In genomic region chr1:134938233-134938632, GRCm38 (mm10) we compare ENCODE assay signal across 18 mouse cellular contexts. TPM values are rescaled to one million over a fixed set of nuclear protein-coding genes. Genes with fewer than 3 reads are reported as not detected.
DNase-seq lines count a peak whose midpoint lies in the region; ATAC-seq and TF ChIP-seq lines count a peak whose summit lies in the region.
"Had no signal": no experiment of that assay in that cellular context is flagged by ENCODE, and none has a peak within 500 bp of the region (broad histone marks: within the 10 kb centered on the region; RNA-seq: fewer than 3 reads in every experiment).

No protein-coding gene starts in this region.

- no peak overlapping the region for H3K9ac ChIP-seq in heart, embryonic 11.5 days (ENCODE audit: low read depth, low read length)
- H3K9ac ChIP-seq in heart, postnatal 0 days (replicated peaks; ENCODE audit: low read depth, low read length), result no peak overlapping the region
- H3K9ac ChIP-seq: embryonic facial prominence, embryonic 12.5 days; forebrain, embryonic 13.5 days; forebrain, embryonic 15.5 days; forebrain, postnatal 0 days had no signal

- TF ChIP-seq CTCF in heart, postnatal 0 days (IDR thresholded peaks at IDR 0.05; ENCODE audit: low read depth), result no peak

- H3K36me3 ChIP-seq in heart, embryonic 11.5 days (ENCODE audit: control insufficient read depth, insufficient read depth, low read length), result no peaks in the 10 kb centered on the region
- H3K36me3 ChIP-seq in heart, postnatal 0 days (replicated peaks; ENCODE audit: control insufficient read depth, insufficient read depth, low read length), result no peaks in the 10 kb centered on the region
- H3K36me3 ChIP-seq: embryonic facial prominence, embryonic 10.5 days; embryonic facial prominence, embryonic 12.5 days; forebrain, embryonic 15.5 days had no signal

- ATAC-seq in heart, embryonic 11.5 days (replicated peaks; ENCODE audit: insufficient number of reproducible peaks, low FRiP score, low TSS enrichment), result no peak
- ATAC-seq in heart, postnatal 0 days (ENCODE audit: insufficient read depth, low read depth), result no peak
- ATAC-seq: forebrain, embryonic 13.5 days; forebrain, embryonic 15.5 days; forebrain, postnatal 0 days had no signal

- H3K9me3 ChIP-seq in heart, embryonic 11.5 days (replicated peaks; ENCODE audit: control insufficient read depth, low read length), result no peaks in the 10 kb centered on the region
- H3K9me3 ChIP-seq in heart, postnatal 0 days (replicated peaks; ENCODE audit: control insufficient read depth, low read length), result no peaks in the 10 kb centered on the region
- H3K9me3 ChIP-seq: embryonic facial prominence, embryonic 10.5 days; embryonic facial prominence, embryonic 12.5 days; forebrain, embryonic 13.5 days; forebrain, embryonic 15.5 days had no signal

- TF ChIP-seq EP300 in heart, postnatal 0 days (IDR thresholded peaks at IDR 0.05; ENCODE audit: low read depth), result no peak

- peaks cover 32% of the 10 kb centered on the region for H3K4me1 ChIP-seq in heart, embryonic 11.5 days (ENCODE audit: control insufficient read depth, insufficient read depth, low read length)
- H3K4me1 ChIP-seq in heart, postnatal 0 days (ENCODE audit: control insufficient read depth, insufficient read depth), result peaks cover 44% of the 10 kb centered on the region
- H3K4me1 ChIP-seq: forebrain, embryonic 13.5 days; forebrain, embryonic 15.5 days had no signal

- 84% methylated on average over 1 of the region's 1 CpGs for WGBS in heart, embryonic 11.5 days (ENCODE audit: insufficient replicate concordance)
- 85% methylated on average over 1 of the region's 1 CpGs for WGBS in heart, postnatal 0 days

- H3K27me3 ChIP-seq in heart, embryonic 11.5 days (ENCODE audit: control insufficient read depth, insufficient read depth, low read length), result no peaks in the 10 kb centered on the region
- no peaks in the 10 kb centered on the region for H3K27me3 ChIP-seq in heart, postnatal 0 days (ENCODE audit: control insufficient read depth, insufficient read depth, low read length)
- H3K27me3 ChIP-seq: embryonic facial prominence, embryonic 12.5 days; forebrain, embryonic 13.5 days; forebrain, embryonic 15.5 days had no signal

- DNase-seq in heart, adult 11 months, result peak; percentile 41
- no peak for DNase-seq in heart, postnatal 0 days (ENCODE audit: low spot score)
- no peak for DNase-seq in heart, postnatal 4 days
- DNase-seq in adrenal gland, adult 8-10 months, result no peak
- DNase-seq: adrenal gland, adult 2 months; adrenal gland, postnatal 14 days; adrenal gland, postnatal 36 days; cerebellum, adult 11-12 months; cerebellum, adult 2 months; cerebellum, adult 9-10 months; cerebellum, postnatal 10 days; cerebellum, postnatal 25 days; forebrain, postnatal 0 days had no signal

- no peak overlapping the region for H3K27ac ChIP-seq in heart, embryonic 11.5 days (ENCODE audit: low read depth, low read length)
- peak overlapping the region; percentile 12; the same call in 1 of the 2 replicates for H3K27ac ChIP-seq in heart, postnatal 0 days (ENCODE audit: low read depth)
- H3K27ac ChIP-seq: embryonic facial prominence, embryonic 10.5 days; embryonic facial prominence, embryonic 12.5 days; forebrain, embryonic 13.5 days; forebrain, embryonic 15.5 days had no signal

- H3K4me2 ChIP-seq in heart, embryonic 11.5 days, result no peak overlapping the region
- no peak overlapping the region for H3K4me2 ChIP-seq in heart, postnatal 0 days (ENCODE audit: low read depth, low read length)
- H3K4me2 ChIP-seq: embryonic facial prominence, embryonic 12.5 days; forebrain, embryonic 13.5 days; forebrain, embryonic 15.5 days had no signal

- H3K4me3 ChIP-seq in heart, embryonic 11.5 days (ENCODE audit: low read depth, low read length), result no peak overlapping the region
- H3K4me3 ChIP-seq in heart, postnatal 0 days (ENCODE audit: low read depth, low read length), result no peak overlapping the region
- H3K4me3 ChIP-seq: embryonic facial prominence, embryonic 10.5 days; embryonic facial prominence, embryonic 12.5 days; forebrain, embryonic 13.5 days; forebrain, embryonic 15.5 days had no signal

RNA-seq across cellular contexts. Expression of gene Ppp1r12b, which starts 17.5 kb away (rescaled TPM):
- polyA plus RNA-seq in heart, embryonic 11.5 days (2014; fragmentation: Nextera tagmentation; extraction: Ambion mirVana), result 23.2 and 26.7 TPM in 2 replicates
- total RNA-seq in heart, postnatal 0 days (2014; rRNA removed; ENCODE audit: low replicate concordance), result 65.3 and 69.9 TPM in 2 replicates
- polyA plus RNA-seq in heart, postnatal 0 days (2015; fragmentation: Nextera tagmentation; extraction: Ambion mirVana), result 22.6 and 23.0 TPM in 2 replicates
- 100 to 1,000 TPM; 118 to 124 TPM for total RNA-seq in heart, postnatal 4 days (2021)
- 10 to 100 TPM; 10.3 to 23.7 (median 15.7) TPM for total RNA-seq in adrenal gland, adult 8-10 months (2022)

RNA-seq across cellular contexts. Expression of gene Ube2t, which starts 24.1 kb away (rescaled TPM):
- 48.0 and 48.6 TPM in 2 replicates for polyA plus RNA-seq in heart, embryonic 11.5 days (2014; fragmentation: Nextera tagmentation; extraction: Ambion mirVana)
- 30.2 and 34.3 TPM in 2 replicates for total RNA-seq in heart, postnatal 0 days (2014; rRNA removed; ENCODE audit: low replicate concordance)
- polyA plus RNA-seq in heart, postnatal 0 days (2015; fragmentation: Nextera tagmentation; extraction: Ambion mirVana), result 22.5 and 25.3 TPM in 2 replicates
- 10 to 100 TPM; 22.6 to 24.2 TPM for total RNA-seq in heart, postnatal 4 days (2021)
- 1 to 10 TPM in 2 of 4 experiments, under 1 TPM in 2; 0.70 to 1.7 (median 1.1) TPM for total RNA-seq in adrenal gland, adult 8-10 months (2022)

Comparison
In these comparisons a context has a peak if more than half of its experiments do, and no peak if none do; other contexts are left out.
1. RNA of gene Ube2t, which starts 24.1 kb away (total RNA-seq): 30.2 to 34.3 TPM in heart, postnatal 0 days and 22.6 to 24.2 TPM in heart, postnatal 4 days; 0.70 to 1.7 TPM in adrenal gland, adult 8-10 months; every median in the first group is over 4 times any median in the second.